Mouse (Mus musculus) heart, adult 2 months (tissue): ENCODE data around the gene Cavin3. TPM values are rescaled to one million over a fixed set of nuclear protein-coding genes. Genes with fewer than 3 reads are reported as not detected.
A peak's percentile ranks its signal among the peaks of the same experiment; 100 is the strongest.

Source experiments
- DNase-seq, 2 experiments: peaks; one replicate each; pipeline ENCODE4 v3.0.0; 2021
- H3K27ac ChIP-seq: fragments of 200-600 bp; 2 replicates; pipeline ENCODE4 v1.8.1; 2022
- H3K27me3 ChIP-seq: fragments of 200-500 bp; 2 replicates; pipeline ENCODE4 v1.6.1; 2012; ENCODE audit warnings: mild to moderate bottlenecking, low read length, inconsistent platforms, mixed read lengths; ENCODE audit not compliant: control insufficient read depth, insufficient read depth
- H3K36me3 ChIP-seq: fragments of 200-500 bp; 2 replicates; pipeline ENCODE4 v1.6.1; 2012; ENCODE audit warnings: low read length, inconsistent platforms; ENCODE audit not compliant: control insufficient read depth, insufficient read depth
- H3K4me1 ChIP-seq: fragments of 200-500 bp; 2 replicates; pipeline ENCODE4 v1.6.1; 2011; ENCODE audit warnings: low read length; ENCODE audit not compliant: control insufficient read depth, insufficient read depth
- H3K4me3 ChIP-seq: fragments of 200-600 bp; 2 replicates; pipeline ENCODE4 v1.8.1; 2022
- H3K79me2 ChIP-seq: fragments of 200-500 bp; replicated peaks from 2 replicates; pipeline ENCODE4 v1.6.1; 2012; ENCODE audit warnings: mild to moderate bottlenecking, inconsistent platforms, low read length, moderate library complexity, mixed read lengths; ENCODE audit not compliant: control insufficient read depth, insufficient read depth
- H3K9ac ChIP-seq: fragments of 200-500 bp; 2 replicates; pipeline ENCODE4 v1.6.1; 2012; ENCODE audit warnings: low read depth, mild to moderate bottlenecking, control low read depth, inconsistent platforms, low read length, mixed read lengths
- CTCF ChIP-seq: fragments of 200-600 bp; IDR thresholded peaks from 2 replicates; pipeline ENCODE4 v1.8.1; 2022; ENCODE audit warnings: antibody characterized with exemption, mild to moderate bottlenecking, moderate library complexity
- EP300 ChIP-seq: fragments of 200-500 bp; IDR thresholded peaks from 2 replicates; pipeline ENCODE4 v1.6.1; 2011; ENCODE audit warnings: low read depth, low read length, control low read depth; ENCODE audit not compliant: insufficient read depth
- POLR2A ChIP-seq: fragments of 200-500 bp; IDR thresholded peaks from 2 replicates; pipeline ENCODE4 v1.6.1; 2011; ENCODE audit warnings: mild to moderate bottlenecking, low read depth, low read length, control low read depth; ENCODE audit not compliant: insufficient read depth
- WGBS: fragments of 180-500 bp; shearing (Covaris S2); methylation state at CpG from one replicate; pipeline ENCODE4 v1.1.7; 2018; 5-methylcytosine and 5-hydroxymethylcytosine counted together
- intact Hi-C: fragments of 180-260 bp; cut with DNase I; formaldehyde crosslinking; loops from one replicate; pipeline ENCODE4 v1.15.1; 2025
- polyA plus RNA-seq: library from polyadenylated mRNA; depleted of rRNA; stranded (reverse); fragments of >200 nt; gene quantifications from 2 replicates; pipeline ENCODE4 v1.2.3, GENCODE M21; 2012
- total RNA-seq, 2 experiments: library from RNA; stranded (reverse); gene quantifications; 2 replicates each; pipeline ENCODE4 v1.2.3; 2021

Cavin3 gene
- total and polyA plus RNA-seq, 3 experiments: 17.5 to 24.0 (median 21.0) TPM

DNA sequence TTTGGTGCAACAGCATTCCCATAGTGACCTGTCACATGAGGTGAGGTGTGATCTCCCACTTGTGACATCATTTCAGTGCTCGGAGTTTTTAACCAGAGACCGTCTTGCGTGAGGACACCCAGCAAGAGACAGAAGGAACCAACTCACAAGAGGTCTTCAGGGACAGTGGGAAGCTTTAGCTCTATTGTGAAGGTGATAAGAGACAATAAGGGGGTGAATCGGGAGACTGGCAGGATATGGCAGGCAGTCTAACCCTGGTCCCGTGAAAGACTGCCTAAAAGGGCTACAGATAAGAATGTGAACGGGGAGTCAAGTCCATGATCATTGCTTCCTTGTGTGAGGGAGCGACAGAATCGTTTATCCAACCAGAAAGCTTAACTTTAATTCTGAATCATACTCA lies 3.8 kb downstream of the Cavin3 start:
- no peaks in the 10 kb centered on the region for H3K79me2 ChIP-seq
- no peak overlapping the region for H3K4me3 ChIP-seq
- no peak overlapping the region; the same call in 1 of the 2 replicates for H3K27ac ChIP-seq
- peaks cover 9% of the 10 kb centered on the region for H3K36me3 ChIP-seq
- DNase-seq: no peak
- no peaks in the 10 kb centered on the region for H3K27me3 ChIP-seq
- peaks cover 18% of the 10 kb centered on the region for H3K4me1 ChIP-seq
- 67% methylated on average over 8 of the region's 8 CpGs for WGBS
- no peak overlapping the region for H3K9ac ChIP-seq
- no peak for TF ChIP-seq CTCF
- no peak for TF ChIP-seq POLR2A
- no peak for TF ChIP-seq EP300
- intact Hi-C loops: loop anchor here (1.0 to 10.0 kb wide), 3 partner anchors 66 to 336 kb away; partner anchors contain the start of genes Arfip2, Gm45799, Mrpl17 and Timm10b

DNA sequence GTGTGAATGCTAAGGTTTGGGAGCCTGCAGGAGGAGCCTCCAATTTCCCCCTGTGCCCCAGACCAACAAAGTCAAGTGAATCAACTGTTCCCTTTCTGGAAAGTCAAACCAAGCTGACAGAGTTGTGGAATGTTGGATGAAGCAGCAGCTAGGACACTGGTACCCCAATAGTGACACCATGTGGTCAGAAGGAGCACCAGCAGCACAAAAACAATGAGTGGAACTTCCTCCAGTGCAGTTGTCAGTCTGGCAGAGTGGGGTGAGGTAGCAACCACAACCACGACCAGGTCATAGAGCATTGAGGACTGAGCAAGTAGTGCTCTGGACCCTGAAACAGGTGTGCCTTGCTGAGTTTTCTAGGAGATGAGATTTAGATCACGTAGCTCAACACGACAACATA lies 4.3 kb downstream of the Cavin3 start:
- TF ChIP-seq EP300 (peak; percentile 95), CTCF (peak; percentile 85), POLR2A (peak; percentile 29; the same call in 1 of the 2 replicates)
- Histone ChIP-seq H3K4me1 (peaks cover 16% of the 10 kb centered on the region), H3K27me3 (no peaks in the 10 kb centered on the region), H3K36me3 (peaks cover 9% of the 10 kb centered on the region), H3K4me3 (no peak overlapping the region), H3K27ac (no peak overlapping the region; the same call in 1 of the 2 replicates), H3K79me2 (no peaks in the 10 kb centered on the region), H3K9ac (no peak overlapping the region)
- peak; percentile 36 to 50 for DNase-seq
- intact Hi-C loops: loop anchor here (1.0 to 10.0 kb wide), 4 partner anchors 66 to 337 kb away; partner anchors contain the start of genes Arfip2, Gm45799, Mrpl17 and Timm10b
- 61% methylated on average over 3 of the region's 3 CpGs for WGBS

DNA sequence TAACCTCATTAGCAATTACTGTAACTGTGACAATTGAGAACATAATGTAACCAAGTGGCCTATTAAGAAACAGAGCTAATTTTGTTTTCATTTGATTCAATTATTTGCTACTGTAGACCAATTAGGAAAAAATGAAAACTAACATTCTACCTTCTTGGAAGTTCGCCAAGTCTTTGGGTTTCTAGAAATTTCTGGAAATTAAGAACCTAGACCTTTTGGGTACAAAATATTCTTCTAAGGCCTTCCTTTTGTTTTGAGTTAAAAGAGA lies 4.7 kb downstream of the Cavin3 start:
- no peak for DNase-seq
- Histone ChIP-seq H3K27me3 (no peaks in the 10 kb centered on the region), H3K9ac (no peak overlapping the region), H3K4me3 (no peak overlapping the region), H3K4me1 (peaks cover 16% of the 10 kb centered on the region), H3K27ac (peak overlapping the region; percentile 36; the same call in 1 of the 2 replicates), H3K36me3 (peaks cover 9% of the 10 kb centered on the region), H3K79me2 (no peaks in the 10 kb centered on the region)
- TF ChIP-seq POLR2A: no peak
- no peak for TF ChIP-seq EP300
- no peak for TF ChIP-seq CTCF
- WGBS: 85% methylated on average over 1 of the region's 1 CpGs
- intact Hi-C loops: loop anchor here (1.0 to 10.0 kb wide), 3 partner anchors 165 to 337 kb away; partner anchors contain the start of genes Arfip2, Gm45799, Mrpl17 and Timm10b

DNA sequence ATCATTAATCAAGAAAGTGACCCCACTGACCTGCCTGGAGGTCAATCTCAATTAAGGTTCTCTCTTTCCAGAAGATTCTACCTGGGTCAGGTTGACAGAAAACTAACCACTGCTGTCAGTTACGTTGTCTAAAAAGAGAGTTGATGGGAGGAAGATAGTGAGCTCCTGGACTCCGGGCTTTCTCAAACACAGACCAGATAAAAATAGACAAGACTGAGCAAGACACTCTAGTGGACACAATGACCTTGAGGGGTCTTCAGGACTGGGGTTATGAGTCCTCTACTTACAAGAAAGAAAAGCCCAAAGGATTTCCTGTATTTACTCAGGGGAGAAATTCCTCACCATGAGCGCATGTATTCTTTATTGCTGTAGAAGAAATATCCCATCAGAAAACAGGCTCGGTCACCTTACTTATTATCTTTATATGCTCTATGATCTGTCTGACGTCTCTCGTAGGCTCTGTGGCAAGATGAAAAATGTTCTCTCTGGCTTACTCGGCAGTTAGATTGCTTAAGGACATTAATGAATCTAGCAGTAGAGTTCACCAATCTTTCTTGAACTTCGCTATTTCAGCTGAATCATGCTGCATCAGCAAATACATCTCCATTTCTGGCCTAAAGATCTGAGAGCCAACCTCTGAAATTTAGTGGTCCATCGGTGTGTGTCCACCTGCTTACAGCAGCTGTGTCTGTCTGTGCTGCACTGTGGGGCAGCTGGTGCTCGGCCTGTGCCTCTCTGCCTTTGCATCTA lies 5.2 kb downstream of the Cavin3 start:
- intact Hi-C loops: loop anchor here (1.0 to 10.0 kb wide), 3 partner anchors 165 to 338 kb away; partner anchors contain the start of genes Arfip2, Gm45799, Mrpl17 and Timm10b
- TF ChIP-seq POLR2A (no peak), CTCF (no peak), EP300 (no peak)
- H3K79me2 ChIP-seq: no peaks in the 10 kb centered on the region

DNA sequence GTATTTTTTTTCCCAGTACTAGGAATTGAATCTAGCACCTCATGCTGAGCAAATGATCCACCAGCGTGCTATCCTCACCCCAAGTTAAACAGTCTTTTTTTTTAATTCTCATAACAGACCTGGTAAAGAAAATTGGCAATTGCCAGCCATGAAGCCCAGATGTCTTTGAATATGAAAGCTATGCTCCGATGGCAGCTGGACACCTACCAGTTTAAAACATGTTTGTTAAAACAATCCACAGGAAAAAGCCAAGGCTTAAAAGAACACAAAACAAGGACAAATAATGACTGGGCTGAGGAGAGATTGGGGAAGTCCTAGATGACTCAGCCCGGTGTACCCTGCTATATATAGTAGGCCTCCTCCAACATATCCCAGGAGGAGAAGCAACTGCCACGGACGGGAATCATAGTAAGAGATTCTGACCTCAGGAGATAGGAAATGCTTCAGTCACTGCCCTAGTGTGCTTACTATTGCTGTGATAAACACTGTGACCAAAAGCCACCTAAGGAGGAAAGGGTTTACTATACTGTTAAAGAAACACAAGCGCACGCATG lies 6.6 kb downstream of the Cavin3 start:
- TF ChIP-seq POLR2A: no peak
- TF ChIP-seq EP300: no peak
- no peak for TF ChIP-seq CTCF
- Histone ChIP-seq H3K4me3 (no peak overlapping the region), H3K79me2 (no peaks in the 10 kb centered on the region), H3K4me1 (peaks cover 16% of the 10 kb centered on the region), H3K9ac (no peak overlapping the region), H3K36me3 (peaks cover 9% of the 10 kb centered on the region), H3K27me3 (no peaks in the 10 kb centered on the region), H3K27ac (peak overlapping the region; percentile 68)
- WGBS: 33% methylated on average over 7 of the region's 7 CpGs
- intact Hi-C loops: loop anchor here (5.0 to 10.0 kb wide), 2 partner anchors 167 to 339 kb away; partner anchors contain the start of genes Arfip2, Gm45799, Mrpl17 and Timm10b
- peak in 1 of 2 experiments; percentile 23 for DNase-seq

More for the DNA sequence above, 5.2 kb downstream of the Cavin3 start:
- Histone ChIP-seq H3K27ac (peak overlapping the region; percentile 36), H3K27me3 (no peaks in the 10 kb centered on the region), H3K4me1 (peaks cover 16% of the 10 kb centered on the region), H3K4me3 (no peak overlapping the region), H3K9ac (no peak overlapping the region), H3K36me3 (peaks cover 9% of the 10 kb centered on the region)
- no peak for DNase-seq
- 67% methylated on average over 10 of the region's 10 CpGs for WGBS

DNA sequence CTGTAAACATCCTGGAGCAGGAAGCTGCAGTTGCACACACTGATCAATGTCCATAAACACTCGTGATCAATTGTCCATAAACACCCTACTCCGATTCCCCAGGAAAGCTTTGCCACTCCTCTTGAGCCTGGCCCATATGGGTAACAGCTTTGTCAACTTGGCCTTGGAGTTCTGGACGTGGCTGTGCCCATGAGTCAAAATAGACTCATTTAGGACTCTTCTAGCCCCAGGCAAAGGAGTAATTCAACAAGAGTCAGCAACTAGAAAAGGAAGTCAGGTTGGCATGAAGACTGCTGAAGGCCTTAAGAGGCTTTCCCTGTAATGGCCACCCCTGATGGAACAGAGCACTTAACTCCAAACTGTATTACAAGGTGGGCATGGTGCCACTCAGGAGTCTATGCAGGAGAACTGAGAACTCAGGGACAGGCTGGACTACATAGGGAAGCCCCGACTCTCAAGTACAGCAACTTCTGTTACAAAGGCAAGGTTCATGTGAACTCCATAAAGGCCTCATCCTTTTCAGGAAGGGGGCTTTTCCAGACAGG lies 7.3 kb downstream of the Cavin3 start:
- no peaks in the 10 kb centered on the region for H3K79me2 ChIP-seq
- peak overlapping the region; percentile 68 for H3K27ac ChIP-seq
- 67% methylated on average over 4 of the region's 4 CpGs for WGBS
- peaks cover 6% of the 10 kb centered on the region for H3K36me3 ChIP-seq
- H3K27me3 ChIP-seq: no peaks in the 10 kb centered on the region
- intact Hi-C loops: loop anchor here (5.0 to 10.0 kb wide), 2 partner anchors 167 to 340 kb away; partner anchors contain the start of genes Arfip2, Gm45799, Mrpl17 and Timm10b
- H3K4me3 ChIP-seq: no peak overlapping the region
- H3K9ac ChIP-seq: no peak overlapping the region
- TF ChIP-seq CTCF: no peak
- no peak for TF ChIP-seq EP300
- no peak for TF ChIP-seq POLR2A
- peaks cover 14% of the 10 kb centered on the region for H3K4me1 ChIP-seq
- no peak for DNase-seq
